7 mouse cellular contexts compared by ENCODE assay signal in the genomic region with DNA sequence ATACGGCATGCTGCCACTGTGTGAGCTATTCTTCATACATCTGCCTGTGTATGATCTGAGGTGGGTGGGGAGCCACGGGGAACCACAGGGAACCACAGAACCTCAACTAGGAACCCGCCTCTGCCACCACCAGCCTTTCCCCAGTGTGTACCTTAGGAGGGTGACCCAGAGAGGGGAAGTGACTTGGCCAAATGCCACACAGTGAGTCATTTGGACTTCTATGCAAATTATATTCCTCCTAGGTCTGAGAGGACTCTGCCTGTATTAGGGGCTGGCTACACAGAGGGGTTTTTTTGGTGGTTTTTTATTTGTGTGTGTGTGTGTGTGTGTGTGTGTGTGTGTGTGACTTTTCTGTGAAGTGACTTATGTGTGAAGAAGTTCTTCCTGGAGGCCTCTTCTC. TPM values are rescaled to one million over a fixed set of nuclear protein-coding genes. Genes with fewer than 3 reads are reported as not detected.
DNase-seq lines count a peak whose midpoint lies in the region; ATAC-seq and TF ChIP-seq lines count a peak whose summit lies in the region.

No protein-coding gene starts in this region.

- peak; percentile 77 for DNase-seq in MEL (ENCODE audit: low read depth, low spot score)
- peak; percentile 77 for DNase-seq in kidney, postnatal 14 days
- DNase-seq in right cerebral cortex, adult 2 months (ENCODE audit: low spot score in 2 of 2) = no peak
- DNase-seq in forebrain, embryonic 11.5 days (ENCODE audit: low spot score) = no peak

- no peak overlapping the region for H3K4me3 ChIP-seq in MEL (ENCODE audit: control insufficient read depth in 1 of 2, insufficient read depth in 1 of 2, low read depth in 2 of 2, low read length in 2 of 2)
- 0 out of 2 replicates have a peak overlapping the region, but pooled peaks have one; percentile 3 for H3K4me3 ChIP-seq in brown adipose tissue, adult 24 weeks (ENCODE audit: insufficient read depth, low read depth, low read length)
- H3K4me3 ChIP-seq in forebrain, embryonic 11.5 days (ENCODE audit: low read depth, low read length) = no peak overlapping the region

- no peak for TF ChIP-seq POLR2A in MEL (IDR thresholded peaks at IDR 0.05; ENCODE audit: control insufficient read depth in 1 of 2, insufficient read depth in 1 of 2, low read depth in 1 of 2, low read length in 2 of 2, poor library complexity in 1 of 2)

- no peak for TF ChIP-seq CTCF in MEL (IDR thresholded peaks at IDR 0.05 in 2 of 3, conservative IDR thresholded peaks at IDR 0.05 in 1 of 3; ENCODE audit: control insufficient read depth in 1 of 3, insufficient read depth in 1 of 3, low read depth in 2 of 3, low read length in 3 of 3, poor library complexity in 1 of 3, severe bottlenecking in 1 of 3)

- H3K36me3 ChIP-seq in MEL (ENCODE audit: control insufficient read depth in 1 of 2, insufficient read depth in 2 of 2, low read length in 2 of 2) = no peaks in the 10 kb centered on the region
- H3K36me3 ChIP-seq in forebrain, embryonic 11.5 days (ENCODE audit: control insufficient read depth, insufficient read depth, low read length) = no peaks in the 10 kb centered on the region

- no peak overlapping the region for H3K27ac ChIP-seq in MEL (ENCODE audit: control insufficient read depth, low read depth, low read length)
- H3K27ac ChIP-seq in brown adipose tissue, adult 24 weeks (replicated peaks; ENCODE audit: low read depth, low read length) = peak overlapping the region; percentile 33; the same call in 1 of the 2 replicates
- H3K27ac ChIP-seq in forebrain, embryonic 11.5 days (ENCODE audit: low read depth, low read length) = no peak overlapping the region

- WGBS in forebrain, embryonic 11.5 days = 88% methylated on average over 3 of the region's 3 CpGs

- no peaks in the 10 kb centered on the region for H3K79me2 ChIP-seq in MEL (ENCODE audit: control insufficient read depth, insufficient read depth, low read length, poor library complexity)

- H3K4me1 ChIP-seq in MEL (ENCODE audit: control insufficient read depth in 1 of 2, insufficient read depth in 2 of 2, low read length in 2 of 2) = no peaks in the 10 kb centered on the region
- H3K4me1 ChIP-seq in brown adipose tissue, adult 24 weeks (ENCODE audit: control insufficient read depth, insufficient read depth, insufficient read length, low read length) = peaks cover 27% of the 10 kb centered on the region
- H3K4me1 ChIP-seq in forebrain, embryonic 11.5 days (replicated peaks; ENCODE audit: control insufficient read depth, insufficient read depth, low read length) = no peaks in the 10 kb centered on the region

- no peak overlapping the region for H3K9ac ChIP-seq in MEL (ENCODE audit: control insufficient read depth, low read depth, low read length, poor library complexity, severe bottlenecking)
- no peak overlapping the region for H3K9ac ChIP-seq in forebrain, embryonic 11.5 days (ENCODE audit: low read length)

- H3K27me3 ChIP-seq in MEL (ENCODE audit: control insufficient read depth in 1 of 2, insufficient read depth in 2 of 2, low read length in 2 of 2) = no peaks in the 10 kb centered on the region
- no peaks in the 10 kb centered on the region for H3K27me3 ChIP-seq in forebrain, embryonic 11.5 days (ENCODE audit: control insufficient read depth, insufficient read depth, low read length)

- no peak overlapping the region for H3K4me2 ChIP-seq in forebrain, embryonic 11.5 days (ENCODE audit: low read depth, low read length, severe bottlenecking)

- TF ChIP-seq RAD21 in MEL (IDR thresholded peaks at IDR 0.05; ENCODE audit: low read depth, low read length) = no peak

- H3K9me3 ChIP-seq in MEL (replicated peaks; ENCODE audit: insufficient read depth, low read length) = no peaks in the 10 kb centered on the region
- no peaks in the 10 kb centered on the region for H3K9me3 ChIP-seq in forebrain, embryonic 11.5 days (ENCODE audit: control insufficient read depth, low read length)

- peak; percentile 88 for ATAC-seq in monocyte, adult 5-6 weeks (replicated peaks; ENCODE audit: insufficient number of reproducible peaks, low FRiP score, low TSS enrichment, poor library complexity, severe bottlenecking)
- ATAC-seq in cerebellum, adult (ENCODE audit: insufficient number of reproducible peaks, low FRiP score, low TSS enrichment) = no peak
- ATAC-seq in forebrain, embryonic 11.5 days (replicated peaks; ENCODE audit: low FRiP score) = no peak

- no peak for TF ChIP-seq EP300 in MEL (IDR thresholded peaks at IDR 0.05; ENCODE audit: low read depth in 1 of 2, low read length in 2 of 2)

TF ChIP-seq in MEL, 35 proteins besides CTCF, POLR2A, EP300 and RAD21:
- TF ChIP-seq JUND (IDR thresholded peaks at IDR 0.05; ENCODE audit: low read depth, low read length) (peak; percentile 53; the same call in 1 of the 2 replicates), POLR2AphosphoS2 (IDR thresholded peaks at IDR 0.05; ENCODE audit: low read length) (no peak)

RNA-seq across cellular contexts. Expression of a gene that starts 9.9 kb away (rescaled TPM):
- not detected in 2 replicates for total RNA-seq in MEL (2012; rRNA removed)
- under 1 TPM in 1 of 2 experiments, not detected in 1; 0.04 TPM for polyA plus RNA-seq in MEL (2012; ENCODE audit: insufficient read depth in 1 of 2, insufficient read length in 2 of 2, low read depth in 1 of 2, low replicate concordance in 2 of 2, missing spikeins in 1 of 2)
- polyA plus RNA-seq in brown adipose tissue, adult 24 weeks (2012; ENCODE audit: insufficient read depth, insufficient read length, missing spikeins) = 3.8 and 5.0 TPM in 2 replicates
- 19.5 to 51.1 TPM (median 31.6 TPM) in 3 replicates for total RNA-seq in monocyte, adult 5-6 weeks (2017)
- 2.5 and 4.2 TPM in 2 replicates for polyA plus RNA-seq in forebrain, embryonic 11.5 days (2014; fragmentation: Nextera tagmentation; extraction: Ambion mirVana)

Comparison
In these comparisons a context has a peak if more than half of its experiments do, and no peak if none do; other contexts are left out.
1. DNase-seq: peak in MEL (single experiment) and kidney, postnatal 14 days (single experiment); none in right cerebral cortex, adult 2 months (0 of 2) and forebrain, embryonic 11.5 days (single experiment).